In the genomic region with DNA sequence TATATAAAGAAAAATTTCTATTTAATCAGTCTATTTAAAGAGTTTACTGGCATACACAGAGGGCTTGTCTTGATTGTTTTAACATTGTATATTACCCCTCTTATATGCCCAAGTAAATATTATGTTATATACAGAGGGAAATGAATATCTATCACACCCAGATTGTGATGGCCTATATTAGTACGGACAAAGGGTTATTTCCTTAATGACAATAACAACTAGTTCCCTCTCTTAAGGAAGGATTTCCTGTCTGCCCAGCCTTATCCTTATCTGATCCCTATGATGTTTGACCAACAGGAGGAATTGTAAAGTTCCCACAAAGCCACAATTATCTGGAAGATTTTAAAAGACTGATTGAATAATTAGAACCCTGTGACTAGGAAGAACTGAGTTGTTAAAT, we compare ENCODE assay signal across 28 mouse cellular contexts.
"Had no signal": no experiment of that assay in that cellular context is flagged by ENCODE, and none has a peak within 500 bp of the region (broad histone marks: within the 10 kb centered on the region; RNA-seq: fewer than 3 reads in every experiment).

No protein-coding gene starts in this region.

- H3K9ac ChIP-seq: embryonic facial prominence, embryonic 12.5 days; embryonic facial prominence, embryonic 13.5 days; embryonic facial prominence, embryonic 15.5 days; forebrain, embryonic 12.5 days; forebrain, embryonic 13.5 days; forebrain, embryonic 15.5 days; forebrain, postnatal 0 days had no signal

- H3K27me3 ChIP-seq: embryonic facial prominence, embryonic 12.5 days; embryonic facial prominence, embryonic 13.5 days; embryonic facial prominence, embryonic 15.5 days; forebrain, embryonic 12.5 days; forebrain, embryonic 13.5 days; forebrain, embryonic 15.5 days had no signal

- H3K4me2 ChIP-seq: embryonic facial prominence, embryonic 12.5 days; embryonic facial prominence, embryonic 13.5 days; embryonic facial prominence, embryonic 15.5 days; forebrain, embryonic 12.5 days; forebrain, embryonic 13.5 days; forebrain, embryonic 15.5 days had no signal

- H3K9me3 ChIP-seq: embryonic facial prominence, embryonic 10.5 days; embryonic facial prominence, embryonic 12.5 days; embryonic facial prominence, embryonic 13.5 days; embryonic facial prominence, embryonic 15.5 days; forebrain, embryonic 10.5 days; forebrain, embryonic 12.5 days; forebrain, embryonic 13.5 days; forebrain, embryonic 15.5 days had no signal

- H3K4me3 ChIP-seq: embryonic facial prominence, embryonic 10.5 days; embryonic facial prominence, embryonic 12.5 days; embryonic facial prominence, embryonic 13.5 days; embryonic facial prominence, embryonic 15.5 days; erythroblast, embryonic 14.5 days; forebrain, embryonic 10.5 days; forebrain, embryonic 12.5 days; forebrain, embryonic 13.5 days; forebrain, embryonic 15.5 days; gastrocnemius, adult 2 months had no signal

- H3K4me1 ChIP-seq: embryonic facial prominence, embryonic 10.5 days; embryonic facial prominence, embryonic 12.5 days; embryonic facial prominence, embryonic 13.5 days; embryonic facial prominence, embryonic 15.5 days; forebrain, embryonic 10.5 days; forebrain, embryonic 12.5 days; forebrain, embryonic 13.5 days; forebrain, embryonic 15.5 days had no signal

- H3K36me3 ChIP-seq: embryonic facial prominence, embryonic 10.5 days; embryonic facial prominence, embryonic 12.5 days; embryonic facial prominence, embryonic 13.5 days; embryonic facial prominence, embryonic 15.5 days; forebrain, embryonic 10.5 days; forebrain, embryonic 12.5 days; forebrain, embryonic 15.5 days had no signal

- DNase-seq: cerebellum, adult 2 months; cerebellum, adult 8-10 months; cerebellum, adult 9-10 months; cerebellum, adult 9-11 months; cerebellum, postnatal 10 days; cerebellum, postnatal 14 days; cerebellum, postnatal 25 days; cerebellum, postnatal 36 days; embryo, embryonic 11 days; forebrain, postnatal 0 days; gastrocnemius, adult 2 months; gastrocnemius, postnatal 10 days; gastrocnemius, postnatal 14 days; gastrocnemius, postnatal 25 days; gastrocnemius, postnatal 36 days; heart, adult 11 months; heart, adult 18-20 months had no signal

- ATAC-seq: forebrain, embryonic 13.5 days; forebrain, embryonic 14.5 days; forebrain, embryonic 15.5 days; forebrain, embryonic 16.5 days; forebrain, postnatal 0 days had no signal

- H3K27ac ChIP-seq: embryonic facial prominence, embryonic 10.5 days; embryonic facial prominence, embryonic 12.5 days; embryonic facial prominence, embryonic 13.5 days; embryonic facial prominence, embryonic 15.5 days; forebrain, embryonic 10.5 days; forebrain, embryonic 12.5 days; forebrain, embryonic 13.5 days; forebrain, embryonic 15.5 days; gastrocnemius, adult 2 months had no signal
